Mouse (Mus musculus) right cerebral cortex, adult 2 months (tissue): ENCODE measurements around the gene Gm9821.

Source experiments
- DNase-seq, 2 experiments: peaks; one replicate each; pipeline ENCODE4 v3.0.0; 2021 to 2022; ENCODE audit warnings: low spot score in 2 of 2

The Gm9821 gene

DNA sequence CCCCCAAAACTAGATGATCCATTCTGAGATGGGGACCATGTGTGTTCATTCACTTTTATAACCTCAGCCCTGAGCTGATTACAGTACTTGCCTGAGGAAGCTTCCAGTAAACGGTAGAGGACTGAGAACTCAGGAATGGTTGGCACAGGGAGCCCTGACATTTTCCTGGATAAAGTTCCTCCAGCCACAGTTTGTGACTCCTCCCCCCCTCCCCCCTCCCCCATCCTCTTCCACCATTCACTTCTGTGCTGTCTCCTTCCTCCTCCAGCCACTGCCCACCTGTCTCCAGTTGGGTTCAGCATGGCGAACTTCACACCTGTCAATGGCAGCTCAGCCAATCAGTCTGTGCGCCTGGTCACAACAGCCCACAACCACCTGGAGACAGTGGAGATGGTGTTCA lies 18.6 kb upstream of the Gm9821 start, which contains the start of gene Chrm4:
TSS of gene Chrm4 (plus strand) at position 301 of the 400 bp plus-strand sequence.
- DNase-seq: no peak

- DNase-seq: peak; percentile 82 to 87
These were observed 17.5 kb upstream of the Gm9821 start for GRCm38 (mm10) chr2:91927826-91928533.

DNA sequence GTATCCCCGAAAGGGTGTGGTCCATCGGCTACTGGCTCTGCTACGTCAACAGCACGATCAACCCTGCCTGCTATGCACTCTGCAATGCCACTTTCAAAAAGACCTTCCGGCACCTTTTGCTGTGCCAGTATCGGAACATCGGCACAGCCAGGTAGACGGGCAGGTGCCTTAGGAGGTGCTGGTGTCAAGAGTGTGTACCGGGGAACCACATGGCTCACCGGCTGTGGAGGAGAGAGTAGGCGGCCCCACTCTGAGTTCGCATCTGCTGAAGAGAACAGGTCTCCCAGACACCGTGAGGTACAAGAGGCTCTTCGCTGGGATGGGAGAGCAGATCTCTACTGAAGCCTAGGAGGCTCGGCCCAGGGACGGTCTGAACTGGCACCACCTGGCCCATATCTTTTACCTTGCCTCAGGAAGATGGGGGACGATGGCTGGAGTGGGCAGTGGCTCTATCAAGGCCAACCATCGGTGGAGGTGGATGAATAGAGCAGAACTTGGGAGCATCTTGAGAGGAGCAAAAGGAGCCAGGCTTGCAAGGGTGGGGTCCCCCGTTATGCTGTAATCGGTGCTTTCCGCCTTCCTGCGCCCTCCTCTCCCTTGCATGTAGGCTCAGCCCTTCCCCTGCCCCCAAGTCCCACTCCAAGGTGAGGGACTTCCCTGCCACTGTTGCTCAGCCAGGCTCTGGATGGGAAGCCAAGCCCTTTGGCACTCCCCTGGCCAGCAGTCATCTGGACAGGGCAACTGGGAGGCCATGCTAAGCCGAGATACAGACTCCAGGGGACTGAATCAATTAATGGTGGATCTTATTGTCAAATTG lies 16.8 kb upstream of the Gm9821 start:
- DNase-seq: no peak

DNA sequence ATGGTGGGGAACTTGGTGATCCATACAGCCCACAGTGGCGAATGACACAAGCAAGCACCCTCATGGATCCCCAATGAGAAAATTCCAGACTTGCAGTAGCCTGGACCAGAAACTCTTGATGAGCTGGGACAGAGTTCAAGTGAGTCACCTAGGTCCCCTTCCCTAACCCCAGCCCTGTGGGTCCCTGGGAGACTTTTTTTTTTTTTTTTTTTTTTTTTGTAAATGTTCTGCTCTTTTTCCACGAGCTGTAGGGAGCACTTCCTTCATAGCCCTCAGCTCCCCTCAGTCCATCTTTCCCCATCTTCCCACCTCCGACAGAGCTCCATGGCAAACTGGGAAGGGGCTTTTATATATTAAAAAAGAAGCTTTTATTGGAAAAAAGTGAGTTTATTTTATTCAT lies 16.0 kb upstream of the Gm9821 start:
- no peak for DNase-seq

GRCm38 (mm10) chr2:91929936-91930335 lies 15.6 kb upstream of the Gm9821 start:
- peak in 1 of 2 experiments; percentile 74 for DNase-seq

GRCm38 (mm10) chr2:91930761-91931291 lies 14.7 kb upstream of the Gm9821 start:
- no peak for DNase-seq

DNA sequence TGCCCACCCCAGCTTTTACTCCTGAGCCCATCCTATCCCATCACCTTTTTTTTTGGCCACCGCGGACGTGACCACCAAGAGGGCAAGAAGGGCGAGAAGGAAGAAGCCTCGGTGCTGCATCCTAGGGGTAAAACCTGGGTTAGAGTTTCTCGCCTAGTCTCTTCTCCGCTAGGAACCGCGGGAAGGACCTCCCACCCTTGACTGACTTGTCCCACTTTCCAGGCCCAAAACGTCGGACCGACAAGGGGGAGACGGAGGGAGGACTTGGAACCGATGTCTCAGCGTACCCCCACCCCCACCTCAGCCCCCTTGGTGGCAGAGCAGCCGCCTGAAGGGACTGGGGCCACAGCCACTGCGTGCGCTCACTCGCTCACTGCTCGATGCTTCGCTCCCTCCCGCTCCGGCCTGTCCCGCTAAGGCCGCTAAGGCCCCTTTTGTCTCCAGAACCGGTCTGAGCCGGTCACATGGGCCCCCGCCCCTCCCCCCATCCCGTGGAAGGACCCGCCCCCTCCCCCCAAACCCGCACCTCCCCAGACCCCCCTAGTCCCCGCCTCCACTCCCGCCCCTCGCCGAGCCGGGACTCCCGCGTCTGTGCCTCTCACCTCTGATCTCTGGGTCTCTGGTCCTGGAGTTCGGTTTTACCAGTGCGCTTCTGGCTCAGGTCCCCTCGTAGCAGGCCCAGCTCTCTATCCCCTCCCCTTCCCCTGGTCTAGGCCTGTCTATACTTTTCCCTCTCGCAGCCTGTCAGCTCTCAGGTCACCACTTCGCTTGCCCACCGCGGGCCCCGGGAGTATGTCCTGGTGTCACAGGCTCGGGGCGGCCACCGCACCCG lies 14.0 kb upstream of the Gm9821 start:
- no peak for DNase-seq

DNA sequence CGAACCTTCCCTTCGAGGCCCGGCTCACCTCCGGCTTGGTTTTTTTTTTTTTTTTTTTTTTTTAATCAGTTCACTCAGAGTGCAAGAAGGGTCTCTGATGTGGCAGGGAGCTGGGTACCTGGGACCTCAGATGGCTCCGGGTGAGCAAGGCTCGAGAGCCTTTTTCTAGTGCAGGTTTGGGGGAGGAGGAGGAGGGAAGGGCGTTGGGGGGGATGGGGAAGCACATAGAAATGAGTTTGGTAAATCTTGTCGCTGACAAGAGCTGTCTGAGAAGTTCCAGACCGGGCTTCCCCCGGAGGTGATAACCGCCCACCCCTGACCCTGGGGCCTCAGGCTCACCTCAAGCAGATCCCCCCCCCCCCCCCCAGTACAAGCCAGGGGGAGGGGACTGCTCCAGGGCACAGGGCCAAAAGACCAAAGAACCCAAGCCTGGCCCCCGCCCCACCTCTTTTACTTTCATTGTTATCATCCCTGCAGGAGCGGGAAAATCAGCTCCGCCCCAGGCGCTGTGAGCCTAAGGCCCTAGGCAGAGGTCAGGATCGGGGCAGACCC lies 13.3 kb upstream of the Gm9821 start, which contains the start of gene Mdk:
TSS of gene Mdk (minus strand) at position 138 of the 552 bp plus-strand sequence.
- no peak for DNase-seq

- no peak for DNase-seq
These were observed 12.7 kb upstream of the Gm9821 start for GRCm38 (mm10) chr2:91932737-91933350.

DNA sequence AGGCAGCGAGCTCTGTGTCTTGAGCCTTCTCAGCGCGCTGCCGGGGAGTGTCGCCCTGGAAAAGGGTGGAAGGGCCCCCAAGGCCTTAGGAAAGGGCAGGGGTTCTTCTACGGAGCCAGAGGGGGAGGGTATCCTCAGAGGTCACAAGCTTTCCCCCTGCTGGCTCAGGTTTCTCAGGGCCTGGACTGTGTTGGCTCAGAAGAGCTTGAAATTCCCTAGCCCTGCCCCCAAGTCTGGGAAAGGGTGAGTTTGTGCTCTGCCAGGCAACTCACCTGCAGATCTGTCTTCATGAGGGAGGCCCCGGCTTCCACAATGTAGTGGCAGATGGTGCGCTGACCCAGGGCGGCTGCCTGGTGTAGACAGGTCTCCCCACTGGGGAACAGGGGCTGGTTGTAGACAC lies 12.0 kb upstream of the Gm9821 start:
- DNase-seq: no peak

DNA sequence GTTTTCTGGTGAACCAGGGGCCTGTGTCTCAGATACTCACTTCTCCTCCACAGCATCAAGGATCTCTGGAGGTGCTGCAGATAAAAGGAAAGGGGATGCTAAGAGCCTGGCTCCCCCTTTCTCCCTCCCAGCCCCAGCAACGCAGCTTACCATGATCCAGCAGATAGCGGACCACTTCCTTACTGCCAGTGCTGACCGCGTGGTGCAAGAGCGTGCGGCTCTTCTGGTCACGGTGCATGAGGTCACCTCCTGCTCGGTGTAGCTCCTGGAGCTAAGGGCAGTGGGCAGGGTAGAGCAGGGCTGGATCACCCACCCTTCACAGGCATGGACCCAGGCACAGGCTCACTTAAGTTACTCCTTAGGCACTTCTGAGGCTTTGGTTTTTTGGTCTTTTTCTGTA lies 11.5 kb upstream of the Gm9821 start:
- no peak for DNase-seq

DNA sequence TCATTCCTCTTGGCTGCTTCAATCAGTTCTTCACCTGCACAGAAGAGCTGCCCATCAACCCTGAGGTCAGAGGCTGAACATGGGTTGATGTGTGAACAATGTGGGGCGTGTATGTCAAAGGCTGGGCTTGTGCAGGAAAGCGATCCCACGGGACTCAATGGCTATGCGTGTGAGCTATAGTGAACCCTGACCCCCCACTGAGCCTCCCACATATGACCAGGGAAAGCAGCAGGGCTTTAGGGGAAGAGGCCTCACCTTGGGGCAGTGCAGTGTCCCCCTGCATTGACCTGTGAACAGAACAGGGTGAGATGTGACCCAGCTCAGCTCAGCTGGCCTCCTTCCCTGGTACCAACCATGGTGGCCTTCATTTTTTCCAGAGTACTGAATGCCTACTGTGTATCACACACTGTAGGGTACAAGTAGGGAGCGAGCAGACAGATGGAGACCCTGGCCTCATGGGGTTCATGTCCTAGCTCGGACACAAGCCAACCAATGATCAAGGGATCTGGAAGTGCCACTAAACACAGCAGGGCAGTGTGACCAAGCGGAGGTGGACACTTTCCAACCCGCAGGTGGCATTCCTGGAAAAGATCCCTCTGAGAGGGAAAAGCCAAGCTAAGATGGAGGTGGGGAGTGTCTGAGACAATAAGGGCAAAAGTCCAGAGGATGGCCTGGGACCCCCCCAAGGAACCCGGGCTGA lies 10.5 kb upstream of the Gm9821 start:
- DNase-seq: no peak

GRCm38 (mm10) chr2:91936154-91936553 lies 9.3 kb upstream of the Gm9821 start:
- peak in 1 of 2 experiments; percentile 68 for DNase-seq

DNA sequence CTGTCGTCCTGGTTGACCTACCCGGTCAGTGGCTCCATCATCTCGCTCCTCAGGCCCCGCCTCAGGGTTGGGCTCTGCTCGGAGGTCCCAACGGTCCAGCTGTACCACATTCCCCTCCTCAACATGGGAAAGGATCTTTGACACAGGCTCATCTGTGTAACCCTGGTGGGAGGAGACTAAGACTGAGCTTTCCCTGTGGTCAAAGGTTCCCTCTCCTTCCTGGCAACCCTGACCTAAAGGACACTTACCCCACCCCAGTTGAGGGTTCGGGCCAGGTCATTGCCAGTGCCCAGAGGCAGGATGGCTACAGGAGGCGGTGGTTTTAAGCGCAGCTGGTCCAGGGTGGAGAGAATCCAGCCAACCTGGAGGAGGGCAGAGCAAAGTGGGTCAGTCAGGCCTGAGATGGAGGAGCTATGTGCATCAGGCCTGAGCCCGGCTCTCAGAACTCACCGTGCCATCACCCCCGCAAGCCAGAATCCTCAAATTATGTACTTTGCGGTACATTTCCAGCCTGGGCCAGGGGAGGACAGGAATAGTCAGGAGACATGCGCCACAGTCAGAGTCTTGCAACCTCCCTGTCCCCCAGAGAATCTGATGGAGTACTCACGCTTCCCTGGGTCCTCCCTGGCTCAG lies 6.1 kb upstream of the Gm9821 start:
- DNase-seq: no peak

DNA sequence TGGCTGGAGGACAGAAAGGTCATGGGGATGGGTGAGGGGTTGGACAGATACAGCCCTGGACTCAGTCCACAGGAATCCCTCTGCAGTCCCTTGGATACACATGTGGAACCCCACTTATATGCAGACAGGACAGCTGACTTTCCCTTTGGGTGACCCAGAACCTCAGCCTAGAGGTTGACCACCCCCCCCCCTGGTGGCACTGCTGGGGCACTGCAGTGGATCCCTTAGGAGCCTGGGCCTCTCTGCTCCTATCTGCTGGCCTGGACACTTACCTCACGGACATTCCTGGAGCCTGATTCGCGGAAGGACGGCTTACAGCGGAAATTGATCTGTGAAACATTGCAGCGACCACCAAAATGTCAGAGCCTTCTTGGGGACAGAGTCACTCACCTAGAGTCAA lies 3.1 kb upstream of the Gm9821 start:
- no peak for DNase-seq

DNA sequence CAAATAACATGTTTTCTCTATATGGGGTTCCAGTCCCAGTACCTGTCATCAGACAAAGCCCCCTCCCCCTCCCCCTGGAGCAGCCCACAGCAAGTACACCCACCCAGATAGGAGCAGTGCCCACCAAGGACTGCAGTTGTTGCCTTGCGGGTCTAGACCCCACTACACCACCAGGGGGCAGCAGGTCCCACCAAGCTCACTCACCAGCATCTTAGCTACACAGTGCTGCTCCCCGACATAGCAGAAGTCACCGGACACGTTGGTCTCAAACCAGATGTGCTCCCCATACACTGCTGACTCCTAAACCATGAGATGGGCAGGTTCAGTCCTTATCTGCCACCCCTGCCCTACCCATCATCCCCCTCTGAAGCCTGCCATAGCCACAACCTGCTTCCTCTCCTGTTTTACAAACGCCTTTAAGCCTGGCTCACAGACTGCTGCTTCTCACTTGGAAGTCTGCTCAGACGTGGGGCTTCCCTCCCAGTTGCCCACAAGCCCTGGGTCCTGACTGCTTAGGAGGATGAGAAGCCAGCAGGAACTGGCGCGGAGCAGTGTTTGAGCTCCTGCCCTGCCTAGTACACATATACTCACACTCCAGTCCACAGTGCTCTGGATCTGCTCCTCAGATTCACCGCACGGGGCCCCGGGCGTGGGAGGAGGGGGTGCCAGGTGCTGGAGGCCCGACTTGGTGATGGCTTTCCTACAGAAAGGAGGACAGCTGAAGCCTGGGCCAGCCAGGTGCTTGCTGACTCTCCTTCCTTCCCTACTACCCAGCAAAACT lies 1.1 kb upstream of the Gm9821 start:
- DNase-seq: peak; percentile 84 to 86

- DNase-seq: no peak
These were observed 1.3 kb downstream of the Gm9821 start for GRCm38 (mm10) chr2:91946836-91947235.

DNA sequence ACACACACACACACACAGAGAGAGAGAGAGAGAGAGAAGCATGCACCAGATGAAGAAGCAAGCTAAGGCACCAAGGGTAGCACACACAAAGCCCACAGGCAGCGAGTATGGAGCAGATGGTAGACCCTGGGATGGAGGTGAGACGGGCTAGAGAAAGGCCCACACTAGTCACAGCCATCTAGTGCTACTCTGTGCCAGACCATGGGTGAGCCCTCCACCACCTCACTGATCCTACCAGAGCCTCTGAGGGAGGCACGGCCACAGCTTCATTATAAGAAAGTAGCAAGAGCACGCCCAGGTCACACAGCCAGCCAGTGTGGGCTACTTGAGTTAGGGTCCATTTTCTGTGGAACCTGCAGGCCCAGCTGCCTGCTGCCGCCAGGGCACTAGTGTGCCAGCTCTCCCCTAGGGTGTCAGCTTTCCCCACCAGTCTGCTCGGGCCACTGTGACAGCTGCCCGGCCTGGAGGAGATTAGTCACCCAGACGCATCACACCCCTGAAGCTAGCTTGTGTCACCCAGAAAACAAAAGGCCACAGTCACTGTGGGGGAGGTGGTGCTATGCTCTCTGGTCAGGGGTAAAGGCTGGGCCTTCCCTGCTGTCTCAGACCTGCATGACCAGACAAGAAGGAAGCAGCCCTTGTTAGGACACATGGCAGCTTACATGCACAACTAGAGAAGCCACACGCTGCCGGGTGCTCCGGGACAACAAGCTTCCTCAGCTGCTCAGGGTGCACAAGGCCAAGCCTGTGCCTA lies 2.1 kb downstream of the Gm9821 start:
- DNase-seq: no peak

DNA sequence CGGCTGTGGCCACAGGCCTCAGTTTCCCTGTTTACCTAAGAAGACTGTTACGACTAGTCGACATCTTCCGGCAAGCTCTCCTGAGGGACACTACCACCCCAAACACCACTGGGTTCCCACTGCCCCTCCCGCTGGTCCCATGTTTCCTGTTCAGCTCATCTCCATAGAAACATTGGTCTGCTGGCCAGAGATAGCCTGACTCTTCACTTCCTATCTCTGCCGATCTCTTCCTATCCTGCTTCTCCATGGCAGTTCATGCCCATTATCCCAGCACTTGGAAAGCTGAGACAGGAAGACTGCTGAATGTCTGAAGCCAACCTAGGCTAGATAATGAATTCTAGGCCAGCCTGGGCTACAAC lies 2.6 kb downstream of the Gm9821 start:
- no peak for DNase-seq
